Mouse (Mus musculus): ENCODE measurements around the gene Celf1. TPM values are rescaled to one million over a fixed set of nuclear protein-coding genes. Genes with fewer than 3 reads are reported as not detected.
"Not testable (repeated sequence)": the region's sequence is repeated elsewhere in the genome, so short reads cannot be mapped to it uniquely, and the experiment has no call there.

Celf1 gene
- total and polyA plus RNA-seq, 2 experiments from 2014 or later: 72.6 to 113 TPM

DNA sequence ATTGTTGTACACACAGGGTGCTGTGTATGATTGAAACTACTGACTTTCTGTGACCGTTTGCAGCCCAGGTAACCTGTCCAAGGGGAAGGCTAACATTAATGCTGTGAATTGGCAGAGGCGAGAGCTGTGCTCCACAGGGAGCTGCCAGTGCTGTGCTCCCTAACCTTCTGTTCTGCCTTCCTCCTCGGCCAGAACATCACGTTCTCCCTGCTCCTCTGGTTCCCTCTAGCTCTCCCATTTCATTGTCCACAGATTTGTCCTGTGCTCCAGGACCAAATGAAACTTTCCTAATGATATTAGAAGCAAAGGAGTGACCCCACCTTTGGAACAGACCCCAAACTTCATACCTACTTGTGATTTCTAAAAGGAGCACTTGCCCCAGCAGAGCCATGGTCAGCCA lies 75.2 kb downstream of the Celf1 start:
- Histone ChIP-seq H3K36me3 (replicated peaks; ENCODE audit: control insufficient read depth, insufficient read depth, low read length) (peaks cover 71% of the 10 kb centered on the region), H3K4me1 (ENCODE audit: control insufficient read depth, insufficient read depth) (no peaks in the 10 kb centered on the region), H3K9ac (replicated peaks; ENCODE audit: low read depth, low read length) (no peak overlapping the region), H3K27ac (ENCODE audit: low read depth) (no peak overlapping the region), H3K27me3 (ENCODE audit: control insufficient read depth, insufficient read depth, low read length) (no peaks in the 10 kb centered on the region), H3K9me3 (replicated peaks; ENCODE audit: control insufficient read depth, low read length) (no peaks in the 10 kb centered on the region), H3K4me2 (ENCODE audit: low read depth, low read length) (no peak overlapping the region), H3K4me3 (ENCODE audit: low read depth, low read length) (no peak overlapping the region)
- DNase-seq (ENCODE audit: low spot score) (no peak), ATAC-seq (ENCODE audit: insufficient read depth, low read depth) (no peak)
- TF ChIP-seq CTCF (IDR thresholded peaks at IDR 0.05; ENCODE audit: low read depth) (no peak), EP300 (IDR thresholded peaks at IDR 0.05; ENCODE audit: low read depth) (no peak)
- 78% methylated on average over 4 of the region's 4 CpGs for WGBS

DNA sequence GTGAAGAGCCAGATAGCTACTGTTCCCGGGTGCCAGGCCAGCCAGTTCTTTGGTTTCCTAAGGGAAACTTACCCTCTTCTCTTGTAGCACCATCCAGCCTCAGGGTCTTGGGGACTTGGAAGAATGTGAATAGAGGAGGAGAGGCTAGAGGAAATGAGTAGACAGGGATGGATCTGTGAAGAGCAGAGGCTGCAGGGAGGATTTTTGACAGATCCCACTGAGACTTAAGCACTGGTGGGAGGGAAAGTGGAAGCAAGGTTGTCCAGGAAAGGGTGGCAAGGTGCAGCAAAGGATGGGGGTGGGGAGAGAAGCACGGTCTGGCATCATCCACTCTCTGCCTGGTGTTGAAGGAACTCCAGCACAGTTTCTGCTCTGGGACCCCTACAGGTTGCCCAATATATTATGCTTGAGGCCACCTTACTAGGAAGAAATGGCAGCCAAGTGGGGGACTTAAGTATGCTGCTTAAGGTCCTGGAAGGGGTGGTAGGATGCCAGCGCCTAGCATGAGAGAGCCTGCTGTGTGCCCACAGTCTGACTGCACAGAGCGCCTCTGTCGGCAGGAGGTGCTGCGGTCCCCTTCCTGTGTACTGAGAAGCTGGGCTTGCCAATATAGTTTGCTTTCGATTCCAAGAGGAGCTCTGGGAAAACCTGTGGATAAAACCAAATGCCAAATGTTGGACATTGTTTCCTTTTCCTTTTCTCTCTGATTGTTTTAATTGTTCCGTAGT lies 78.0 kb downstream of the Celf1 start:
- WGBS: 71% methylated on average over 8 of the region's 8 CpGs
- H3K36me3 ChIP-seq (replicated peaks; ENCODE audit: control insufficient read depth, insufficient read depth, low read length): peaks cover 53% of the 10 kb centered on the region
- 0 out of 2 replicates have a peak overlapping the region, but pooled peaks have one; percentile 2 for H3K27ac ChIP-seq (ENCODE audit: low read depth)
- H3K27me3 ChIP-seq (ENCODE audit: control insufficient read depth, insufficient read depth, low read length): no peaks in the 10 kb centered on the region
- DNase-seq (ENCODE audit: low spot score) (no peak), ATAC-seq (ENCODE audit: insufficient read depth, low read depth) (no peak)
- no peak overlapping the region for H3K4me3 ChIP-seq (ENCODE audit: low read depth, low read length)
- H3K9ac ChIP-seq (replicated peaks; ENCODE audit: low read depth, low read length): no peak overlapping the region
- TF ChIP-seq EP300 (IDR thresholded peaks at IDR 0.05; ENCODE audit: low read depth): no peak
- peak; percentile 34 for TF ChIP-seq CTCF (IDR thresholded peaks at IDR 0.05; ENCODE audit: low read depth)
- H3K9me3 ChIP-seq (replicated peaks; ENCODE audit: control insufficient read depth, low read length): no peaks in the 10 kb centered on the region
- no peaks in the 10 kb centered on the region for H3K4me1 ChIP-seq (ENCODE audit: control insufficient read depth, insufficient read depth)
- H3K4me2 ChIP-seq (ENCODE audit: low read depth, low read length): no peak overlapping the region

GRCm38 (mm10) chr2:91019911-91020310 lies 79.7 kb downstream of the Celf1 start:
- H3K4me1 ChIP-seq (ENCODE audit: control insufficient read depth, insufficient read depth): no peaks in the 10 kb centered on the region
- H3K27ac ChIP-seq (ENCODE audit: low read depth): no peak overlapping the region
- no peak for DNase-seq (ENCODE audit: low spot score)
- 91% methylated on average over 3 of the region's 3 CpGs for WGBS
- no peaks in the 10 kb centered on the region for H3K9me3 ChIP-seq (replicated peaks; ENCODE audit: control insufficient read depth, low read length)
- no peak overlapping the region for H3K4me2 ChIP-seq (ENCODE audit: low read depth, low read length)
- no peak overlapping the region for H3K9ac ChIP-seq (replicated peaks; ENCODE audit: low read depth, low read length)
- no peak for ATAC-seq (ENCODE audit: insufficient read depth, low read depth)
- H3K36me3 ChIP-seq (replicated peaks; ENCODE audit: control insufficient read depth, insufficient read depth, low read length): peaks cover 36% of the 10 kb centered on the region
- TF ChIP-seq CTCF (IDR thresholded peaks at IDR 0.05; ENCODE audit: low read depth): no peak
- no peak for TF ChIP-seq EP300 (IDR thresholded peaks at IDR 0.05; ENCODE audit: low read depth)
- H3K4me3 ChIP-seq (ENCODE audit: low read depth, low read length): no peak overlapping the region
- H3K27me3 ChIP-seq (ENCODE audit: control insufficient read depth, insufficient read depth, low read length): no peaks in the 10 kb centered on the region

DNA sequence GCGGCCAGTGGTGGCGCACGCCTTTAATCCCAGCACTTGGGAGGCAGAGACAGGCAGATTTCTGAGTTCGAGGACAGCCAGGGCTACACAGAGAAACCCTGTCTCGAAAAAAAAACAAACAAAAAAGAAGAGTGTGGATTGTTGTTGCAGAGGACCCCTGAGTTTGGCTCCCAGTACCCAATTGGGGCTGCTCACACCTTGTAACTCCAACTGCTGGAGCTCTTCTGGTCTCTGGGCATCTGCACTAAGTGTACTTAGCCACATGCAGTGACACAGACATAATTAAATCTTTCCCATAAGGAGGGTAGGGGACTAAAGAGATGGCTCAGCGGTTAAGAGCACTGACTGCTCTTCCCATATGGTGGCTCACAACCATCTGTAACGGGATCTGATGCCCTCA lies 82.1 kb downstream of the Celf1 start:
- H3K4me1 ChIP-seq (ENCODE audit: control insufficient read depth, insufficient read depth); ATAC-seq (ENCODE audit: insufficient read depth, low read depth); H3K4me3 ChIP-seq (ENCODE audit: low read depth, low read length); H3K9ac ChIP-seq (replicated peaks; ENCODE audit: low read depth, low read length); H3K27ac ChIP-seq (ENCODE audit: low read depth); H3K9me3 ChIP-seq (replicated peaks; ENCODE audit: control insufficient read depth, low read length); DNase-seq (ENCODE audit: low spot score); H3K4me2 ChIP-seq (ENCODE audit: low read depth, low read length); H3K27me3 ChIP-seq (ENCODE audit: control insufficient read depth, insufficient read depth, low read length): not testable (repeated sequence)
- WGBS: 97% methylated on average over 7 of the region's 7 CpGs
- H3K36me3 ChIP-seq (replicated peaks; ENCODE audit: control insufficient read depth, insufficient read depth, low read length): peaks cover 15% of the 10 kb centered on the region

DNA sequence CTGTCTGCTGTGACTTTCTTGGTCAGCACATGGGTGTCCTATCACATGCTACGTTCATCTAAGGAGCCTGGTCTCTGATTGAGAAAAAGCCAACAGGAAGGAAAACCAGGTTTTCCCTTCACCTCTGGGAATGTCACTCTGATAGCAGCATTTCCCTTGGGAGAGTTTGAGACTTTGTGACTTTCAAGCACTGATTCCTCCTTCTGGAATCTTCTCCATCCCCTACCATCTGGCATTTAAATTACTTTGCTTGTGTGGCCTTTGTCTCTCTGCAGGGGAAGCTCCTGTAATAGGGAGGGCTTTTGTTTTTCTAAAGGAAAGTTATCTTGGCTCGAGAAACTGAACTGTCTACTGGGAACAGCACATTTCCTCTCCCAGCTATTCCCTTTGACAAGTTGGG lies 82.9 kb downstream of the Celf1 start:
- WGBS: 42% methylated on average over 2 of the region's 2 CpGs
- TF ChIP-seq EP300 (IDR thresholded peaks at IDR 0.05; ENCODE audit: low read depth) (no peak), CTCF (IDR thresholded peaks at IDR 0.05; ENCODE audit: low read depth) (no peak)
- H3K4me1 ChIP-seq (ENCODE audit: control insufficient read depth, insufficient read depth): no peaks in the 10 kb centered on the region
- DNase-seq (ENCODE audit: low spot score) (peak; percentile 34), ATAC-seq (ENCODE audit: insufficient read depth, low read depth) (peak; percentile 66)
- no peaks in the 10 kb centered on the region for H3K27me3 ChIP-seq (ENCODE audit: control insufficient read depth, insufficient read depth, low read length)
- no peaks in the 10 kb centered on the region for H3K9me3 ChIP-seq (replicated peaks; ENCODE audit: control insufficient read depth, low read length)
- H3K27ac ChIP-seq (ENCODE audit: low read depth): peak overlapping the region; percentile 46
- H3K36me3 ChIP-seq (replicated peaks; ENCODE audit: control insufficient read depth, insufficient read depth, low read length): peaks cover 12% of the 10 kb centered on the region
- H3K4me2 ChIP-seq (ENCODE audit: low read depth, low read length): no peak overlapping the region
- H3K4me3 ChIP-seq (ENCODE audit: low read depth, low read length): no peak overlapping the region
- no peak overlapping the region for H3K9ac ChIP-seq (replicated peaks; ENCODE audit: low read depth, low read length)

- Histone ChIP-seq H3K36me3 (replicated peaks; ENCODE audit: control insufficient read depth, insufficient read depth, low read length) (peaks cover 12% of the 10 kb centered on the region), H3K27ac (ENCODE audit: low read depth) (peak overlapping the region; percentile 46)
These were observed 83.8 kb downstream of the Celf1 start for GRCm38 (mm10) chr2:91023956-91024355.

More at GRCm38 (mm10) chr2:91023956-91024355, 83.8 kb downstream of the Celf1 start:
- DNase-seq (ENCODE audit: low spot score) (no peak), ATAC-seq (ENCODE audit: insufficient read depth, low read depth) (no peak)
- WGBS: 93% methylated on average over 1 of the region's 1 CpGs
- no peaks in the 10 kb centered on the region for H3K4me1 ChIP-seq (ENCODE audit: control insufficient read depth, insufficient read depth)
- no peak overlapping the region for H3K4me2 ChIP-seq (ENCODE audit: low read depth, low read length)
- no peak overlapping the region for H3K4me3 ChIP-seq (ENCODE audit: low read depth, low read length)
- TF ChIP-seq EP300 (IDR thresholded peaks at IDR 0.05; ENCODE audit: low read depth) (no peak), CTCF (IDR thresholded peaks at IDR 0.05; ENCODE audit: low read depth) (no peak)
- H3K27me3 ChIP-seq (ENCODE audit: control insufficient read depth, insufficient read depth, low read length): no peaks in the 10 kb centered on the region
- H3K9me3 ChIP-seq (replicated peaks; ENCODE audit: control insufficient read depth, low read length): no peaks in the 10 kb centered on the region
- no peak overlapping the region for H3K9ac ChIP-seq (replicated peaks; ENCODE audit: low read depth, low read length)
